Mouse (Mus musculus) heart, embryonic 11.5 days (tissue): ENCODE measurements around the gene Zfp174. TPM values are rescaled to one million over a fixed set of nuclear protein-coding genes. Genes with fewer than 3 reads are reported as not detected.
A peak's percentile ranks its signal among the peaks of the same experiment; 100 is the strongest.
"Not testable (repeated sequence)": the region's sequence is repeated elsewhere in the genome, so short reads cannot be mapped to it uniquely, and the experiment has no call there.

Experiments used
- ATAC-seq: fragments of 200-750 bp; cut with Nextera tagmentation; replicated peaks from 2 replicates; pipeline ENCODE4 v1.8.0; 2017; ENCODE audit warnings: moderate library complexity; ENCODE audit not compliant: insufficient number of reproducible peaks, low FRiP score, low TSS enrichment
- H3K27ac ChIP-seq: fragments of 300-500 bp; sonication (generic); 2 replicates; pipeline ENCODE4 v1.5.1; 2014; ENCODE audit warnings: mild to moderate bottlenecking, low read depth, low read length
- H3K27me3 ChIP-seq: fragments of 300-500 bp; sonication (generic); 2 replicates; pipeline ENCODE4 v1.6.1; 2014; ENCODE audit warnings: mild to moderate bottlenecking, low read length, mixed read lengths; ENCODE audit not compliant: control insufficient read depth, insufficient read depth
- H3K36me3 ChIP-seq: fragments of 300-500 bp; sonication (generic); 2 replicates; pipeline ENCODE4 v1.6.1; 2014; ENCODE audit warnings: mild to moderate bottlenecking, low read length, moderate library complexity, mixed read lengths; ENCODE audit not compliant: control insufficient read depth, insufficient read depth
- H3K4me1 ChIP-seq: fragments of 300-500 bp; sonication (generic); 2 replicates; pipeline ENCODE4 v1.6.1; 2014; ENCODE audit warnings: low read length; ENCODE audit not compliant: control insufficient read depth, insufficient read depth
- H3K4me2 ChIP-seq: fragments of 300-500 bp; sonication (generic); 2 replicates; pipeline ENCODE4 v1.6.1; 2014; ENCODE audit warnings: mild to moderate bottlenecking, moderate library complexity
- H3K4me3 ChIP-seq: fragments of 300-500 bp; sonication (generic); 2 replicates; pipeline ENCODE4 v1.5.1; 2014; ENCODE audit warnings: low read depth, low read length
- H3K9ac ChIP-seq: fragments of 300-500 bp; sonication (generic); 2 replicates; pipeline ENCODE4 v1.6.1; 2014; ENCODE audit warnings: mild to moderate bottlenecking, low read depth, low read length, moderate library complexity
- H3K9me3 ChIP-seq: fragments of 300-500 bp; sonication (generic); replicated peaks from 2 replicates; pipeline ENCODE4 v1.6.1; 2016; ENCODE audit warnings: low read length; ENCODE audit not compliant: control insufficient read depth
- WGBS: fragments of 180-500 bp; shearing (Covaris S2); extraction: QIAGEN DNeasy Blood & Tissue Kit; methylation state at CpG from one replicate; pipeline ENCODE4 v1.1.7; 2014; ENCODE audit not compliant: insufficient replicate concordance; 5-methylcytosine and 5-hydroxymethylcytosine counted together
- polyA plus RNA-seq: library from polyadenylated mRNA; unstranded; fragments of >200 nt; fragmentation: Nextera tagmentation; extraction: Ambion mirVana; gene quantifications from 2 replicates; pipeline ENCODE4 v1.2.1, GENCODE M21; 2014

Zfp174 gene
- polyA plus RNA-seq, 1 experiment from 2014 or later: 0.94 TPM

- H3K4me1 ChIP-seq: no peaks in the 10 kb centered on the region
- ATAC-seq: no peak
- no peak overlapping the region for H3K4me3 ChIP-seq
- no peaks in the 10 kb centered on the region for H3K9me3 ChIP-seq
- no peak overlapping the region for H3K9ac ChIP-seq
- no peak overlapping the region for H3K27ac ChIP-seq
- H3K36me3 ChIP-seq: no peaks in the 10 kb centered on the region
- WGBS: 46% methylated on average over 17 of the region's 17 CpGs
- no peak overlapping the region for H3K4me2 ChIP-seq
- H3K27me3 ChIP-seq: no peaks in the 10 kb centered on the region
Measured at GRCm38 (mm10) chr16:3839157-3839885, 7.7 kb upstream of the Zfp174 start.

DNA sequence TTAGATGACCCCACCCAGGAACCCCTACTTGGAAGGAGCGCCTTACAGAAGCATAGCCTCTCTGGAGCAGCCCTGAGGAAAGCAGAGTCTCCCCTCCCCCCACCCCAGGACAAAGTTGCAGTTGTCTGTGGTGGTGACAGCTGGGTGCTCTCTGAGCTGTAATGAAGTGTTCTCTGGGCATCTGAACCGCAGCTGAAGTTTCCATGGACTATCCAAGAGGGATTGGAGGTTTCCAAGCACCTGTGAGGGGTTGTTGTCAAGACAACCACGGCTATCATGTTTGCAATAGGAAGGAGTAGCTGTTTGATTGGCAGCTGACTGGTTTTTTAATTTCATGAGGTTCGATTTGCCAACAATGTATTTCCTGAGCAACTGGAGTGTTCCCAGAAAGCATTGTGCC, 4.1 kb upstream of the Zfp174 start:
- H3K36me3 ChIP-seq: no peaks in the 10 kb centered on the region
- no peak for ATAC-seq
- no peaks in the 10 kb centered on the region for H3K9me3 ChIP-seq
- H3K4me1 ChIP-seq: peaks cover 4% of the 10 kb centered on the region
- H3K9ac ChIP-seq: no peak overlapping the region
- 30% methylated on average over 4 of the region's 4 CpGs for WGBS
- no peaks in the 10 kb centered on the region for H3K27me3 ChIP-seq
- H3K4me3 ChIP-seq: no peak overlapping the region
- H3K27ac ChIP-seq: no peak overlapping the region
- H3K4me2 ChIP-seq: no peak overlapping the region

DNA sequence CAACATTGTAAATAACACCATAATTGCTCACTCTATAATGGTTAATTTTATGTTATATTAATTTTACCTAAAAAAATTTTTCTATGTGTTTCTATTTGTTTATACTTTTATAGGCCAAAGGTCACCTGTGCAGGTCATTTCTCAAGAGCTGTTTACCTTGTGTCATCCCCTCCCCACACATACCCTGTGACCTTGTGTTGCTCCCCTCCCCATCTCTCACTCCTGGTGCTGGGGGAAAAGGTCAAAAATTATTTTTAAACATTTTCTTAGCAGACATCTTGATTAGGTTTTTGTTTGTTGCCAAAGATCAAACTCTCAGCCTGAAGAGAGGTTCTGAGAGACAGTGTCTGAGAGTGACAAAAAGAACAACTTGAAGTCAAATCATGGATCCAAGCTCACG, 3.3 kb upstream of the Zfp174 start:
- peaks cover 6% of the 10 kb centered on the region for H3K4me1 ChIP-seq
- no peak overlapping the region for H3K4me3 ChIP-seq
- WGBS: 74% methylated on average over 1 of the region's 1 CpGs
- no peaks in the 10 kb centered on the region for H3K9me3 ChIP-seq
- no peak overlapping the region for H3K9ac ChIP-seq
- H3K4me2 ChIP-seq: no peak overlapping the region
- no peaks in the 10 kb centered on the region for H3K36me3 ChIP-seq
- no peak for ATAC-seq
- no peak overlapping the region for H3K27ac ChIP-seq
- no peaks in the 10 kb centered on the region for H3K27me3 ChIP-seq

DNA sequence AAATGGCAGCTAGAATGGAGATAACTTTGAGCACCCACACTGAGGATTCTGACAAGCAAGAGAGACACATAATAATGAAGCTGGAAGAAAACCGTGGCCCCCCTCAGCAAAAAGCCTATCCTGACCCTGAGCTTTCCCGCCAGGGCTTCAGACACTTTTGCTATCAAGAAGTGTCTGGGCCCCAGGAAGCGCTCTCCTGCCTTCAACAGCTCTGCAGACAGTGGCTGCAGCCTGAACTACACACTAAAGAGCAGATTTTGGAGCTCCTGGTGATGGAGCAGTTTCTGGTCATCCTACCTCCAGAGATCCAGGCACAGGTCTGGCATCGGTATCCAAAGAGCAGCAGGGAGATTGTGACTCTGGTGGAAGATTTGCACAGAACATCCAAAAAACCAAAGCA, 803 bp downstream of the Zfp174 start:
- Histone ChIP-seq H3K36me3 (no peaks in the 10 kb centered on the region), H3K4me1 (peaks cover 6% of the 10 kb centered on the region), H3K9me3 (no peaks in the 10 kb centered on the region), H3K9ac (peak overlapping the region; percentile 74), H3K4me3 (peak overlapping the region; percentile 71), H3K27me3 (no peaks in the 10 kb centered on the region), H3K27ac (no peak overlapping the region), H3K4me2 (peak overlapping the region; percentile 81)
- no peak for ATAC-seq
- whole genome bisulfite sequencing: 45% methylated on average over 4 of the region's 4 CpGs

DNA sequence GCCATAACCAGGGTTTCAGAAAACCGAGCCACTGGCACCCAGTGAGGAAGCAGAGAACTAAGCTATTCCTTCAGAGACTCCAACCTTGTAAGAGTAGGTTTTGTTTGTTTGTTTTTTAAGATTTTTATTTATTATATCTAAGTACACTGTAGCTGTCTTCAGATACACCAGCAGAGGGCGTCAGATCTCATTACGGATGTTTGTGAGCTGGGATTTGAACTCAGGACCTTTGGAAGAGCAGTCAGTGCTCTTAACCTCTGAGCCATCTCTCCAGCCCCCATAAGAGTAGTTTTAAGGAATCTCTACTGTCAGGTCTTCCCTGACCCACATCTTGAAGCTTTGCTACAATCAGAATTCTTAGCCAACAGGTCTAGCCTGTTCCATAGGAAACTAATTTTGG, 1.3 kb downstream of the Zfp174 start:
- 59% methylated on average over 3 of the region's 3 CpGs for whole genome bisulfite sequencing
- Histone ChIP-seq H3K36me3 (no peaks in the 10 kb centered on the region), H3K4me1 (peaks cover 6% of the 10 kb centered on the region)

GRCm38 (mm10) chr16:3851301-3851700, 4.2 kb downstream of the Zfp174 start:
- H3K36me3 ChIP-seq, H3K4me2 ChIP-seq, H3K9ac ChIP-seq, H3K4me1 ChIP-seq, H3K9me3 ChIP-seq, H3K27me3 ChIP-seq, H3K4me3 ChIP-seq, H3K27ac ChIP-seq, ATAC-seq: not testable (repeated sequence)
- WGBS: 86% methylated on average over 11 of the region's 13 CpGs

More for the DNA sequence above, 1.3 kb downstream of the Zfp174 start:
- Histone ChIP-seq H3K4me3 (no peak overlapping the region), H3K9me3 (no peaks in the 10 kb centered on the region), H3K4me2 (no peak overlapping the region), H3K9ac (no peak overlapping the region), H3K27ac (no peak overlapping the region), H3K27me3 (no peaks in the 10 kb centered on the region)
- no peak for ATAC-seq

DNA sequence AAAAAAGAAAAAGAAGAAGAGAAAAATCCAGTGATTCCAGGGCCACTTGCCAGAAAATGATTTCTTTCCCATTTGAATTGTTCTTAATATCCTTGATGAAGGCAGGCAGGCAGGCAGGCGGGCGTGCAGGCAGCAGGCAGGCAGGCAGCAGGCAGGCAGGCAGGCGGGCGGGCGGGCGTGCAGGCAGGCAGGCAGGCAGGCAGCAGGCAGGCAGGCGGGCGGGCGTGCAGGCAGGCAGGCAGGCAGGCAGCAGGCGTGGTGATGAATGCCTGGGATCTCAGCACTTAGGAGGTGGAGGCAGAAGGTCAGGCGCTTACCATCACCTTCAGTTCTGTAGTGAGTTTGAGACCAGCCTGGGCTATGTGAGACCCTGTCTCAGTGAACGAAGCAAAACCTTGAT, 5.5 kb downstream of the Zfp174 start:
- no peaks in the 10 kb centered on the region for H3K9me3 ChIP-seq
- no peaks in the 10 kb centered on the region for H3K36me3 ChIP-seq
- H3K27ac ChIP-seq: no peak overlapping the region
- H3K9ac ChIP-seq: no peak overlapping the region
- no peak overlapping the region for H3K4me3 ChIP-seq
- H3K4me2 ChIP-seq: no peak overlapping the region
- H3K4me1 ChIP-seq: peaks cover 6% of the 10 kb centered on the region
- 35% methylated on average over 12 of the region's 12 CpGs for WGBS
- H3K27me3 ChIP-seq: no peaks in the 10 kb centered on the region
- no peak for ATAC-seq

DNA sequence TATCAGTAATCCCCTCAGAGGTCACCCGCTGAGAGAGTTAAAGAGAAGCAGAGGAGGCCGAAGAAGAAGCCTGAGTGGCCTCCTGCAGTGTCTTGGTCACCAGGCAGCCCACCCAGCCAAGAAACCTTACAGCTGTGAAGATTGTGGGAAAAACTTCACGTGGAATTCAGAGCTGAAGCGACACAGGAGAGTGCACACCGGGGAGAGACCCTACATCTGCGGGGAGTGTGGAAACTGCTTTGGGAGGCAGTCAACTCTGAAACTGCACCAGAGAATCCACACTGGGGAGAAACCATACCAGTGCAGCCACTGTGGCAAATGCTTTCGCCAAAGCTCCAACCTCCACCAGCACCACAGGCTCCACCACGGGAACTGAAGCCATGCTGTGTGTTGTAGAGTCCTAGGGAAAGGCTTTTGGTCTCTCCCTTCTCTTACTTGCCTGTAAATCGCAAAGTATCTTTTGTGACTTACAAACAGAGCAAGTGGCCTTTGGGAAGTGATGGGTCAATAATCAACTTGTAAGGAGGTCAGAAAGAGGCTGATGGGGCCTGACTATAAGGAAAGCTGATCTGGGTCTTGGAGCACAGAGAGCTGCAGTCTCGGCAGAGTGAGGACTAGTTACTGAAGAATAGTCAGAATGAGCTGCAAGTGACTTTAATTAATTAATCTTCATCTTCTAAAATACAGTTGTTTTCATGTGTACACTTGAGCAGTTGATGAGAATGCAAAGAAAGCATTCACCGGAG, 7.5 kb downstream of the Zfp174 start:
- Histone ChIP-seq H3K4me1 (no peaks in the 10 kb centered on the region), H3K4me3 (no peak overlapping the region), H3K9ac (no peak overlapping the region), H3K27ac (no peak overlapping the region), H3K9me3 (no peaks in the 10 kb centered on the region), H3K36me3 (no peaks in the 10 kb centered on the region), H3K4me2 (no peak overlapping the region), H3K27me3 (no peaks in the 10 kb centered on the region)
- 62% methylated on average over 11 of the region's 11 CpGs for WGBS
- ATAC-seq: no peak
